Mouse (Mus musculus) ZHBTc4 (cell line): ENCODE measurements at regions not wholly inside any gene's neighbourhood (a gene's known extent, or its start where the extent isn't known, plus 50 kb on each side); places are given as distances from the start of the nearest gene placed in this dataset.

Experiments used
- DNase-seq: peaks from one replicate; pipeline ENCODE4 v3.0.0-alpha.2; 2011; ENCODE audit warnings: low read depth, low spot score

- DNase-seq, result no peak
These were observed 236.0 kb downstream of the Gm11011 start for GRCm38 (mm10) chr2:169351547-169351946.

- DNase-seq, result no peak
These were observed 241.4 kb downstream of the Gm11011 start for GRCm38 (mm10) chr2:169346107-169346506.

- DNase-seq, result no peak
These were observed 268.0 kb downstream of the Gm11011 start for GRCm38 (mm10) chr2:169319521-169319920.

- DNase-seq, result peak; percentile 65
These were observed 273.1 kb downstream of the Gm11011 start for GRCm38 (mm10) chr2:169314396-169314930.

GRCm38 (mm10) chr2:169311821-169312220 is 275.7 kb downstream of the Gm11011 start:
- DNase-seq, result peak; percentile 66

- DNase-seq, result peak; percentile 78
These were observed 276.2 kb downstream of the Gm11011 start for GRCm38 (mm10) chr2:169311356-169311755.

GRCm38 (mm10) chr2:169304360-169304759 is 283.2 kb downstream of the Gm11011 start:
- peak; percentile 83 for DNase-seq

- no peak for DNase-seq
These were observed 286.6 kb downstream of the Gm11011 start for GRCm38 (mm10) chr2:169300966-169301365.

GRCm38 (mm10) chr2:169300411-169300810 is 287.1 kb downstream of the Gm11011 start:
- DNase-seq, result no peak

GRCm38 (mm10) chr2:169297841-169298627 is 289.5 kb downstream of the Gm11011 start:
- peak; percentile 18 for DNase-seq

GRCm38 (mm10) chr2:169297226-169297625 is 290.3 kb downstream of the Gm11011 start:
- DNase-seq, result no peak

- peak; percentile 74 for DNase-seq
These were observed 294.2 kb downstream of the Gm11011 start for GRCm38 (mm10) chr2:169293351-169293750.

GRCm38 (mm10) chr2:169288891-169289605 is 298.5 kb downstream of the Gm11011 start:
- DNase-seq, result peak; percentile 91

GRCm38 (mm10) chr2:169286701-169287100 is 300.8 kb downstream of the Gm11011 start:
- DNase-seq, result peak; percentile 47

- no peak for DNase-seq
These were observed 304.9 kb downstream of the Gm11011 start for GRCm38 (mm10) chr2:169282508-169283117.

GRCm38 (mm10) chr2:169275371-169275770 is 312.2 kb downstream of the Gm11011 start:
- DNase-seq, result no peak

- no peak for DNase-seq
These were observed 313.4 kb downstream of the Gm11011 start for GRCm38 (mm10) chr2:169274101-169274500.

GRCm38 (mm10) chr2:169272622-169273021 is 314.9 kb downstream of the Gm11011 start:
- peak; percentile 58 for DNase-seq

GRCm38 (mm10) chr2:169272018-169272417 is 315.5 kb downstream of the Gm11011 start:
- peak; percentile 33 for DNase-seq

GRCm38 (mm10) chr2:169260636-169261035 is 305.2 kb upstream of the Zfp64 start:
- DNase-seq, result no peak

- DNase-seq, result no peak
These were observed 289.2 kb upstream of the Zfp64 start for GRCm38 (mm10) chr2:169244572-169244971.

GRCm38 (mm10) chr2:169243981-169244380 is 288.6 kb upstream of the Zfp64 start:
- DNase-seq, result no peak
